Mouse (Mus musculus) embryo, embryonic 10 days (tissue): ENCODE data around the gene Mettl27.

Experiments used
- DNase-seq: peaks from one replicate; pipeline ENCODE4 v3.0.0-alpha.2; 2015; ENCODE audit warnings: low spot score

Gene Mettl27

DNA sequence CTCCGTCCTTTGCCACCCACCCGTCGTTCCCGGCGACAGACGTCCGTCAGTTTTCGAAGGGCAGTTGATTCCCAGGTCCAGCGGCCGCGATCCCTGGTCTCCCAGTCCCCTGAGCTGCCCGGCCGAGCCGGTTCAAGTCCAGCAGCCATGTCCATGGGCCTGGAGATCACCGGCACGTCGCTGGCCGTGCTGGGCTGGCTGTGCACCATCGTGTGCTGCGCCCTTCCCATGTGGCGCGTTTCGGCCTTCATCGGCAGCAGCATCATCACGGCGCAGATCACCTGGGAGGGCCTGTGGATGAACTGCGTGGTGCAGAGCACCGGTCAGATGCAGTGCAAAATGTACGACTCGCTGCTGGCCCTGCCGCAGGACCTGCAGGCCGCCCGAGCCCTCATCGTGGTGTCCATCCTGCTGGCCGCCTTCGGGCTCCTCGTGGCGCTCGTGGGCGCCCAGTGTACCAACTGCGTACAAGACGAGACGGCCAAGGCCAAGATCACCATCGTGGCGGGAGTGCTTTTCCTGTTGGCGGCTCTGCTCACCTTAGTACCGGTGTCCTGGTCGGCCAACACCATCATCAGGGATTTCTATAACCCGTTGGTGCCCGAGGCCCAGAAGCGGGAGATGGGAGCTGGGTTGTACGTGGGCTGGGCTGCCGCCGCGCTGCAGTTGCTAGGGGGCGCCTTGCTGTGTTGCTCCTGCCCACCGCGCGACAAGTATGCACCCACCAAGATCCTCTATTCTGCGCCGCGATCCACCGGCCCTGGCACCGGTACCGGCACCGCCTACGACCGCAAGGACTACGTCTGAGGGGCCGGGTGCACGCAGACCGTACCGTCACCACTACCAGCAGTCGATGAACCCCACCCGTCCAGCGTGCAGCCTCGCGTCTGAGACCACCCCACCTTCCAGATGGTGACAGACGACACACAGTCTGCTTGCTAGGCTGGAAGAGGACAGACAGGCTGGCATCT is 54.4 kb downstream of the Mettl27 start:
- DNase-seq: no peak

- no peak for DNase-seq
These were observed 57.0 kb downstream of the Mettl27 start for GRCm38 (mm10) chr5:134989166-134989565.

GRCm38 (mm10) chr5:134989741-134990140 is 57.6 kb downstream of the Mettl27 start:
- DNase-seq: no peak
